Mouse (Mus musculus): ENCODE data around the gene Ccdc86. TPM values are rescaled to one million over a fixed set of nuclear protein-coding genes. Genes with fewer than 3 reads are reported as not detected.

The Ccdc86 gene
- 12.1 and 15.0 TPM in 2 replicates for polyA plus RNA-seq (2014; fragmentation: Nextera tagmentation; extraction: Ambion mirVana)

- Histone ChIP-seq H3K9ac (ENCODE audit: low read length) (peak within 1 kb of the TSS; percentile 76), H3K4me1 (ENCODE audit: control insufficient read depth, insufficient read depth, low read length) (peaks cover 19% of the 10 kb centered on the region), H3K4me3 (ENCODE audit: low read depth, low read length) (peak within 1 kb of the TSS; percentile 55), H3K27ac (ENCODE audit: low read depth, low read length) (0 out of 2 replicates have a peak within 1 kb of the TSS, but pooled peaks have one; percentile 39), H3K36me3 (ENCODE audit: control insufficient read depth, insufficient read depth, low read length) (peaks cover 12% of the 10 kb centered on the region), H3K27me3 (replicated peaks; ENCODE audit: control insufficient read depth, insufficient read depth, low read length) (no peaks in the 10 kb centered on the region), H3K9me3 (replicated peaks; ENCODE audit: control insufficient read depth, low read length) (no peaks in the 10 kb centered on the region), H3K4me2 (ENCODE audit: low read length) (peak within 1 kb of the TSS; percentile 98)
- peak; percentile 99 for ATAC-seq
- peak; percentile 100 for DNase-seq (ENCODE audit: low spot score)
- WGBS = under 1% methylated on average over 30 of the region's 30 CpGs
These were observed at the start of gene Ccdc86 for GRCm38 (mm10) chr19:10949112-10949511. Gene Ccdc86 (minus strand): TSS chr19:10949266.

GRCm38 (mm10) chr19:10993150-10993549 is 44.1 kb upstream of the Ccdc86 start, which contains the start of gene Ms4a15:
Gene Ms4a15 (minus strand): TSS chr19:10993250.
- no peaks in the 10 kb centered on the region for H3K27me3 ChIP-seq (replicated peaks; ENCODE audit: control insufficient read depth, insufficient read depth, low read length)
- H3K4me2 ChIP-seq (ENCODE audit: low read length) = no peak within 1 kb of the TSS
- H3K4me1 ChIP-seq (ENCODE audit: control insufficient read depth, insufficient read depth, low read length) = no peaks in the 10 kb centered on the region
- H3K36me3 ChIP-seq (ENCODE audit: control insufficient read depth, insufficient read depth, low read length) = no peaks in the 10 kb centered on the region
- H3K4me3 ChIP-seq (ENCODE audit: low read depth, low read length) = no peak within 1 kb of the TSS
- DNase-seq (ENCODE audit: low spot score) (no peak), ATAC-seq (no peak)
- H3K9ac ChIP-seq (ENCODE audit: low read length) = no peak within 1 kb of the TSS
- no peaks in the 10 kb centered on the region for H3K9me3 ChIP-seq (replicated peaks; ENCODE audit: control insufficient read depth, low read length)
- no peak within 1 kb of the TSS for H3K27ac ChIP-seq (ENCODE audit: low read depth, low read length)
- WGBS = 89% methylated on average over 7 of the region's 7 CpGs

- no peak for DNase-seq (ENCODE audit: low spot score)
- Histone ChIP-seq H3K9me3 (replicated peaks; ENCODE audit: control insufficient read depth, low read length) (no peaks in the 10 kb centered on the region), H3K27ac (ENCODE audit: low read depth, low read length) (no peak overlapping the region), H3K27me3 (replicated peaks; ENCODE audit: control insufficient read depth, insufficient read depth, low read length) (no peaks in the 10 kb centered on the region), H3K4me1 (ENCODE audit: control insufficient read depth, insufficient read depth, low read length) (no peaks in the 10 kb centered on the region), H3K36me3 (ENCODE audit: control insufficient read depth, insufficient read depth, low read length) (no peaks in the 10 kb centered on the region), H3K9ac (ENCODE audit: low read length) (no peak overlapping the region), H3K4me3 (ENCODE audit: low read depth, low read length) (no peak overlapping the region), H3K4me2 (ENCODE audit: low read length) (no peak overlapping the region)
- no peak for ATAC-seq
These were observed 42.8 kb upstream of the Ccdc86 start for GRCm38 (mm10) chr19:10991911-10992310.

- no peak for ATAC-seq
- Histone ChIP-seq H3K9ac (ENCODE audit: low read length) (no peak overlapping the region), H3K27ac (ENCODE audit: low read depth, low read length) (no peak overlapping the region), H3K27me3 (replicated peaks; ENCODE audit: control insufficient read depth, insufficient read depth, low read length) (no peaks in the 10 kb centered on the region), H3K9me3 (replicated peaks; ENCODE audit: control insufficient read depth, low read length) (no peaks in the 10 kb centered on the region), H3K4me1 (ENCODE audit: control insufficient read depth, insufficient read depth, low read length) (no peaks in the 10 kb centered on the region), H3K4me2 (ENCODE audit: low read length) (no peak overlapping the region), H3K36me3 (ENCODE audit: control insufficient read depth, insufficient read depth, low read length) (no peaks in the 10 kb centered on the region), H3K4me3 (ENCODE audit: low read depth, low read length) (no peak overlapping the region)
- WGBS = 48% methylated on average over 1 of the region's 1 CpGs
- no peak for DNase-seq (ENCODE audit: low spot score)
These were observed 41.7 kb upstream of the Ccdc86 start for GRCm38 (mm10) chr19:10990751-10991150.

- 97% methylated on average over 1 of the region's 1 CpGs for WGBS
- no peak for DNase-seq (ENCODE audit: low spot score)
These were observed 39.5 kb upstream of the Ccdc86 start for GRCm38 (mm10) chr19:10988563-10988962.

GRCm38 (mm10) chr19:10985889-10986288 is 36.8 kb upstream of the Ccdc86 start:
- no peaks in the 10 kb centered on the region for H3K27me3 ChIP-seq (replicated peaks; ENCODE audit: control insufficient read depth, insufficient read depth, low read length)
- no peak overlapping the region for H3K9ac ChIP-seq (ENCODE audit: low read length)
- H3K4me2 ChIP-seq (ENCODE audit: low read length) = no peak overlapping the region
- H3K27ac ChIP-seq (ENCODE audit: low read depth, low read length) = no peak overlapping the region
- no peak overlapping the region for H3K4me3 ChIP-seq (ENCODE audit: low read depth, low read length)
- ATAC-seq = no peak
- no peaks in the 10 kb centered on the region for H3K9me3 ChIP-seq (replicated peaks; ENCODE audit: control insufficient read depth, low read length)
- no peaks in the 10 kb centered on the region for H3K4me1 ChIP-seq (ENCODE audit: control insufficient read depth, insufficient read depth, low read length)
- no peaks in the 10 kb centered on the region for H3K36me3 ChIP-seq (ENCODE audit: control insufficient read depth, insufficient read depth, low read length)
- 88% methylated on average over 4 of the region's 4 CpGs for WGBS
- no peak for DNase-seq (ENCODE audit: low spot score)

More at GRCm38 (mm10) chr19:10988563-10988962, 39.5 kb upstream of the Ccdc86 start:
- no peaks in the 10 kb centered on the region for H3K36me3 ChIP-seq (ENCODE audit: control insufficient read depth, insufficient read depth, low read length)
- H3K4me3 ChIP-seq (ENCODE audit: low read depth, low read length) = no peak overlapping the region
- no peak overlapping the region for H3K4me2 ChIP-seq (ENCODE audit: low read length)
- H3K27ac ChIP-seq (ENCODE audit: low read depth, low read length) = no peak overlapping the region
- no peak overlapping the region for H3K9ac ChIP-seq (ENCODE audit: low read length)
- no peaks in the 10 kb centered on the region for H3K4me1 ChIP-seq (ENCODE audit: control insufficient read depth, insufficient read depth, low read length)
- no peaks in the 10 kb centered on the region for H3K27me3 ChIP-seq (replicated peaks; ENCODE audit: control insufficient read depth, insufficient read depth, low read length)
- ATAC-seq = no peak
- no peaks in the 10 kb centered on the region for H3K9me3 ChIP-seq (replicated peaks; ENCODE audit: control insufficient read depth, low read length)

- WGBS = 80% methylated on average over 13 of the region's 13 CpGs
- ATAC-seq = no peak
- Histone ChIP-seq H3K4me1 (ENCODE audit: control insufficient read depth, insufficient read depth, low read length) (no peaks in the 10 kb centered on the region), H3K9ac (ENCODE audit: low read length) (no peak overlapping the region), H3K4me2 (ENCODE audit: low read length) (no peak overlapping the region), H3K4me3 (ENCODE audit: low read depth, low read length) (no peak overlapping the region), H3K27ac (ENCODE audit: low read depth, low read length) (no peak overlapping the region), H3K36me3 (ENCODE audit: control insufficient read depth, insufficient read depth, low read length) (no peaks in the 10 kb centered on the region), H3K9me3 (replicated peaks; ENCODE audit: control insufficient read depth, low read length) (no peaks in the 10 kb centered on the region), H3K27me3 (replicated peaks; ENCODE audit: control insufficient read depth, insufficient read depth, low read length) (no peaks in the 10 kb centered on the region)
- DNase-seq (ENCODE audit: low spot score) = no peak
These were observed 35.5 kb upstream of the Ccdc86 start for GRCm38 (mm10) chr19:10984551-10984950.

GRCm38 (mm10) chr19:10983146-10983545 is 34.1 kb upstream of the Ccdc86 start:
- Histone ChIP-seq H3K9me3 (replicated peaks; ENCODE audit: control insufficient read depth, low read length) (no peaks in the 10 kb centered on the region), H3K4me2 (ENCODE audit: low read length) (no peak overlapping the region), H3K27me3 (replicated peaks; ENCODE audit: control insufficient read depth, insufficient read depth, low read length) (no peaks in the 10 kb centered on the region), H3K4me1 (ENCODE audit: control insufficient read depth, insufficient read depth, low read length) (no peaks in the 10 kb centered on the region), H3K4me3 (ENCODE audit: low read depth, low read length) (no peak overlapping the region), H3K9ac (ENCODE audit: low read length) (no peak overlapping the region), H3K27ac (ENCODE audit: low read depth, low read length) (no peak overlapping the region), H3K36me3 (ENCODE audit: control insufficient read depth, insufficient read depth, low read length) (no peaks in the 10 kb centered on the region)
- WGBS = 22% methylated on average over 14 of the region's 14 CpGs
- DNase-seq (ENCODE audit: low spot score) = peak; percentile 4
- ATAC-seq = no peak

- no peaks in the 10 kb centered on the region for H3K9me3 ChIP-seq (replicated peaks; ENCODE audit: control insufficient read depth, low read length)
- no peaks in the 10 kb centered on the region for H3K36me3 ChIP-seq (ENCODE audit: control insufficient read depth, insufficient read depth, low read length)
- no peak overlapping the region for H3K4me3 ChIP-seq (ENCODE audit: low read depth, low read length)
- no peaks in the 10 kb centered on the region for H3K27me3 ChIP-seq (replicated peaks; ENCODE audit: control insufficient read depth, insufficient read depth, low read length)
- no peak overlapping the region for H3K27ac ChIP-seq (ENCODE audit: low read depth, low read length)
- no peaks in the 10 kb centered on the region for H3K4me1 ChIP-seq (ENCODE audit: control insufficient read depth, insufficient read depth, low read length)
- H3K4me2 ChIP-seq (ENCODE audit: low read length) = no peak overlapping the region
- WGBS = 88% methylated on average over 5 of the region's 5 CpGs
- DNase-seq (ENCODE audit: low spot score) = no peak
- H3K9ac ChIP-seq (ENCODE audit: low read length) = no peak overlapping the region
- ATAC-seq = peak; percentile 8; the same call in 1 of the 2 replicates
These were observed 31.1 kb upstream of the Ccdc86 start for GRCm38 (mm10) chr19:10980210-10980609.

Measured in forebrain, embryonic 14.5 days (tissue).